Mouse (Mus musculus): ENCODE results near the gene Vwf.

DNA sequence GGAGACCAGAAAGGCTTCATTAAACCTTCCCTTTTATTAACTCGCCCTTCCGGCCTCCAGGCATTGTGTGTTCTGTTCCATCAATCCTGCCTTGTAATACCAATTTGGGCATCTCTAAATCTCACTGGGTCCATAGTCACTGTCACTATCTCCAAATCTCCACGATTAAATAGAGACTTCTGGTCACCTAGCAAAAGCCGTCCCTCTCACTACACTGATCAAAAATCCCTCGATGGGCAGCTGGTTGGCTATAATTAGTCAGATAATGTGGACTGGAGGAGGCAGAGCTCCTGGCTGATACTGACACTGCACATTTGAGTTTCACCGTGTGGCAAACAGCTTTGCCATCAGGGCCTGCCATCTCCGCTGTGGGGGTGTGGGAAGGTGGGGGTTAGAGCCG, 42.5 kb downstream of the Vwf start:
- no peak for TF ChIP-seq CTCF (IDR thresholded peaks at IDR 0.05; ENCODE audit: low read depth, low read length)
- TF ChIP-seq POLR2A (IDR thresholded peaks at IDR 0.05; ENCODE audit: extremely low read depth, insufficient read depth, low read length), result no peak
